Mouse (Mus musculus) heart, adult 2 months (tissue): Measurements from ENCODE around the gene 4930523C07Rik.

ENCODE experiments used
- CTCF ChIP-seq: fragments of 200-600 bp; IDR thresholded peaks from 2 replicates; pipeline ENCODE4 v1.8.1; 2022; ENCODE audit warnings: antibody characterized with exemption, mild to moderate bottlenecking, moderate library complexity
- EP300 ChIP-seq: fragments of 200-500 bp; IDR thresholded peaks from 2 replicates; pipeline ENCODE4 v1.6.1; 2011; ENCODE audit warnings: low read depth, low read length, control low read depth; ENCODE audit not compliant: insufficient read depth
- POLR2A ChIP-seq: fragments of 200-500 bp; IDR thresholded peaks from 2 replicates; pipeline ENCODE4 v1.6.1; 2011; ENCODE audit warnings: mild to moderate bottlenecking, low read depth, low read length, control low read depth; ENCODE audit not compliant: insufficient read depth

- no peak for TF ChIP-seq CTCF
- no peak for TF ChIP-seq EP300
- no peak for TF ChIP-seq POLR2A
Observed at GRCm38 (mm10) chr1:159999232-159999631, 45.0 kb upstream of the 4930523C07Rik start.
